Mouse (Mus musculus): ENCODE measurements at regions not wholly inside any gene's neighbourhood (a gene's known extent, or its start where the extent isn't known, plus 50 kb on each side); places are given as distances from the start of the nearest gene placed in this dataset.

DNA sequence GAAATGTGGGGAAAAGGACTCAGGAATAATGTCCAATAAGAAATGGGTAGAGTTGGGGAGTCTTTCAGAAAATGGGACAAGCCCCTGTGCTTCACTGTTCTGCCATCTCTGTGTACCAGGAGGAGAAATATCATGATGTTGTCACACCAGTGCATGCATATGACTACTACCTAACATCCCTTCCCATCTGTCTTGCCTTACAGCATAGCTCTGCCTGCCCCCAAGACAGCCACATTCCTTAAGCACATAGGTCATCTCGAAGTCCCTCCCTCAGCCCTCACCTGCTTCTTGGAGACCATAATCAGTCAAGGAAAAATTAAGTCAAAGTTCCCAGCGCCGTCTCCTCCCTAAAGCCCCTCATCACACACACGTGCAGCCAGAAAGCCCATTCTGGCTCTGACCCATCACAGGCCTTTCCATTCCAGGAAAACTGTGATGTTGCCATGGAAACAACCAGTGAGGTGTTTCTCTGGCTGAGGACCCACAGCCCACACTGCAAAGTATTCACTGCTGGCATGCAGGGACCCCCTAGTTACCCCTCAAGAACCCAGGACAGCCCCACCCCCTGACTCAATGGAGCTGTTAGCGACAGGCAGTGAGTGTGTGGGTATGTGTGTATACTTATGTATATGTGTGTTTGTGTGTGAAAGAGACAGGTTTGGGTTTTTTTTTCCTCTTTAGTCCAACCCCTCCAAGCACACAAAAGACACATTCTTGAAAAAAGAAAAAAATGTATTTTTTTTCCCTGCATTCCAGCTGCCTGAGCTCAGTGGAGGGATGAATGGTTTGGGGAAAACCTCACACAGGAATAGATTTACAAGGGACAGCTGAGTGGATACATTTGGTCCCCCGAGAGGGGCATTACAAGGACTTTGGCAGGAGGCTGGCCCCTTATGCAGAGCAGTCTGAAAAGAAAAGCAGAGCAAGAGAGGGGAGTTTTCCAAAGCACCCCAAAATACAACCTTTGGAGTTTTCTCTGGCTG lies 205.5 kb downstream of the Snx19 start:
- no peak for TF ChIP-seq POLR2A (IDR thresholded peaks at IDR 0.05; ENCODE audit: extremely low read depth, insufficient read depth, low read length)
- TF ChIP-seq CTCF (IDR thresholded peaks at IDR 0.05; ENCODE audit: low read depth, low read length) = no peak

Measured in liver, adult 2 months (tissue).